Mouse (Mus musculus) ES-E14 (cell line): Measurements from ENCODE around the gene Inka1. TPM values are rescaled to one million over a fixed set of nuclear protein-coding genes. Genes with fewer than 3 reads are reported as not detected.

ENCODE experiments used
- DNase-seq: peaks from one replicate; pipeline ENCODE4 v3.0.0-alpha.2; 2013; ENCODE audit warnings: low read depth, low spot score
- H3K27ac ChIP-seq: 2 replicates; pipeline ENCODE4 v1.5.1; 2012; ENCODE audit warnings: low read depth, mild to moderate bottlenecking, low read length, moderate library complexity, mixed read lengths; ENCODE audit not compliant: poor library complexity, insufficient read depth, severe bottlenecking
- H3K36me3 ChIP-seq: 2 replicates; pipeline ENCODE4 v1.6.1; 2012; ENCODE audit warnings: mild to moderate bottlenecking, low read length, moderate library complexity, mixed read lengths; ENCODE audit not compliant: control insufficient read depth, poor library complexity, insufficient read depth, severe bottlenecking
- H3K4me1 ChIP-seq, 2 experiments: fragments of 150-350 bp in 1 of 2; sonication (generic) in 1 of 2; 2 replicates each; pipeline ENCODE4 v1.6.1; 2012; ENCODE audit warnings: low read length in 2 of 2, mild to moderate bottlenecking in 1 of 2, mixed read lengths in 1 of 2; ENCODE audit not compliant: control insufficient read depth in 2 of 2, insufficient read depth in 2 of 2, poor library complexity in 1 of 2
- H3K4me3 ChIP-seq, 2 experiments: fragments of 150-350 bp in 1 of 2; sonication (generic) in 1 of 2; 2 replicates each; pipeline ENCODE4 v1.5.1; 2012; ENCODE audit warnings: low read length in 2 of 2, low read depth in 1 of 2, mild to moderate bottlenecking in 1 of 2, mixed read lengths in 1 of 2; ENCODE audit not compliant: insufficient read depth in 1 of 2, poor library complexity in 1 of 2, severe bottlenecking in 1 of 2
- H3K9ac ChIP-seq: 2 replicates; pipeline ENCODE4 v1.6.1; 2012; ENCODE audit warnings: low read depth, mild to moderate bottlenecking, low read length, mixed read lengths; ENCODE audit not compliant: poor library complexity, insufficient read depth, severe bottlenecking
- H3K9me3 ChIP-seq: fragments of 150-350 bp; sonication (generic); 2 replicates; pipeline ENCODE4 v1.6.1; 2012; ENCODE audit warnings: low read depth, mild to moderate bottlenecking, low read length; ENCODE audit not compliant: control insufficient read depth, insufficient read depth
- CHD2 ChIP-seq: IDR thresholded peaks from 2 replicates; pipeline ENCODE4 v1.6.1; 2014; ENCODE audit warnings: mild to moderate bottlenecking, low read depth, low read length, inconsistent platforms
- HCFC1 ChIP-seq: IDR thresholded peaks from 2 replicates; pipeline ENCODE4 v1.6.1; 2012; ENCODE audit warnings: low read length, inconsistent platforms, borderline replicate concordance; ENCODE audit not compliant: insufficient read depth
- MAFK ChIP-seq: IDR thresholded peaks from 2 replicates; pipeline ENCODE4 v1.6.1; 2014; ENCODE audit warnings: mild to moderate bottlenecking, low read depth, low read length, inconsistent platforms; ENCODE audit not compliant: insufficient read depth
- ZC3H11A ChIP-seq: IDR thresholded peaks from 2 replicates; pipeline ENCODE4 v1.6.1; 2012; ENCODE audit warnings: low read depth, mild to moderate bottlenecking, inconsistent platforms, low read length, borderline replicate concordance
- ZNF384 ChIP-seq: IDR thresholded peaks from 2 replicates; pipeline ENCODE4 v1.6.1; 2012; ENCODE audit warnings: low read depth, low read length, inconsistent platforms
- in situ Hi-C, 2 experiments: fragments of 600-800 bp; cut with MboI; formaldehyde crosslinking; loops; one replicate each; pipeline ENCODE4 v1.15.1; 2025; ENCODE audit warnings: low sequenced_read_pairs in 2 of 2, inconsistent platforms in 1 of 2; ENCODE audit not compliant: unreplicated experiment in 2 of 2
- total RNA-seq: library from RNA; depleted of rRNA; stranded (reverse); fragments of 300-350 nt; gene quantifications from 2 replicates; pipeline ENCODE4 v1.2.3, GENCODE M21; 2012; rRNA removed

Inka1 gene
- total RNA-seq, 1 experiment, result 6.1 TPM

- no peak overlapping the region; the same call in 1 of the 2 replicates for H3K27ac ChIP-seq
- H3K9ac ChIP-seq, result peak overlapping the region; percentile 53
These were observed 49.9 kb downstream of the Inka1 start for GRCm38 (mm10) chr9:107935790-107936214.

GRCm38 (mm10) chr9:107935374-107935773, 50.3 kb downstream of the Inka1 start, which contains the start of gene Camkv:
Gene Camkv, plus strand, starts transcription at chr9:107935674.
- H3K9me3 ChIP-seq, result no peaks in the 10 kb centered on the region
- H3K27ac ChIP-seq, result no peak within 1 kb of the TSS; the same call in 1 of the 2 replicates
- H3K36me3 ChIP-seq, result no peaks in the 10 kb centered on the region
- TF ChIP-seq CHD2 (no peak), HCFC1 (no peak), ZC3H11A (no peak), ZNF384 (no peak), MAFK (no peak)
- H3K4me1 ChIP-seq, result peaks cover 0 to 7% of the 10 kb centered on the region in 2 experiments; a peak in 3 of 4 replicates
- H3K4me3 ChIP-seq, result peak within 1 kb of the TSS; percentile 76 to 82
- H3K9ac ChIP-seq, result peak within 1 kb of the TSS; percentile 53
- DNase-seq, result no peak
- in situ Hi-C loops, result no loop called here

More at GRCm38 (mm10) chr9:107935790-107936214, 49.9 kb downstream of the Inka1 start:
- H3K9me3 ChIP-seq, result no peaks in the 10 kb centered on the region
- TF ChIP-seq MAFK, result no peak
- 0 out of 2 replicates have a peak, but pooled peaks have one; percentile 49 for TF ChIP-seq HCFC1
- peaks cover 0 to 7% of the 10 kb centered on the region in 2 experiments; a peak in 3 of 4 replicates for H3K4me1 ChIP-seq
- in situ Hi-C loops, result no loop called here
- peak overlapping the region; percentile 76 to 82 for H3K4me3 ChIP-seq
- no peaks in the 10 kb centered on the region for H3K36me3 ChIP-seq
- peak; percentile 56 for DNase-seq

Other genes with a start within 250 kb of the Inka1 start
- 97.7 and 116 TPM in 2 replicates for gene Rbm5, start 214.9 kb downstream of the Inka1 start, total RNA-seq
- 61.8 and 62.3 TPM in 2 replicates for gene Rbm6, start 112.6 kb downstream of the Inka1 start, total RNA-seq
- 4.7 and 5.4 TPM in 2 replicates for gene Mon1a, start 97.7 kb downstream of the Inka1 start, total RNA-seq
- gene Mst1r, start 79.0 kb downstream of the Inka1 start, total RNA-seq, result 0.22 and 0.37 TPM in 2 replicates
- gene Actl11, start 57.4 kb downstream of the Inka1 start, total RNA-seq, result not detected in 2 replicates
- gene Camkv, start 50.2 kb downstream of the Inka1 start, total RNA-seq, result 21.5 and 41.5 TPM in 2 replicates
- 43.7 and 72.1 TPM in 2 replicates for gene Traip, start 35.7 kb downstream of the Inka1 start, total RNA-seq
- gene Uba7, start 10.4 kb downstream of the Inka1 start, total RNA-seq, result 0.79 and 1.0 TPM in 2 replicates
- gene Gm20661, start 2.8 kb downstream of the Inka1 start, total RNA-seq, result 0.18 and 0.53 TPM in 2 replicates
- 1.2 and 2.4 TPM in 2 replicates for gene Cdhr4, start 6.6 kb upstream of the Inka1 start, total RNA-seq
- gene Gm20662, start 10.5 kb upstream of the Inka1 start, total RNA-seq, result 0.45 and 0.63 TPM in 2 replicates
- 41.0 and 53.9 TPM in 2 replicates for gene Ip6k1, start 16.6 kb upstream of the Inka1 start, total RNA-seq
- 22.9 and 28.3 TPM in 2 replicates for gene Gmppb, start 63.4 kb upstream of the Inka1 start, total RNA-seq
- gene Amigo3, start 67.3 kb upstream of the Inka1 start, total RNA-seq, result 2.7 and 3.8 TPM in 2 replicates
- gene Mst1, start 94.6 kb upstream of the Inka1 start, total RNA-seq, result 2.9 and 3.6 TPM in 2 replicates
- gene Rnf123, start 97.5 kb upstream of the Inka1 start, total RNA-seq, result 14.5 and 28.1 TPM in 2 replicates
- 37.3 and 56.1 TPM in 2 replicates for gene Apeh, start 108.7 kb upstream of the Inka1 start, total RNA-seq
- gene Bsn, start 204.5 kb upstream of the Inka1 start, total RNA-seq, result 0.45 and 0.58 TPM in 2 replicates